Mouse (Mus musculus): ENCODE measurements around the gene Cd300ld2. TPM values are rescaled to one million over a fixed set of nuclear protein-coding genes. Genes with fewer than 3 reads are reported as not detected.
"Not testable (repeated sequence)": the region's sequence is repeated elsewhere in the genome, so short reads cannot be mapped to it uniquely, and the experiment has no call there.

Gene Cd300ld2
- total RNA-seq (2021): not detected

- intact Hi-C loops (cut with DNase I); DNase-seq: not testable (repeated sequence)
Measured at GRCm38 (mm10) chr11:115016093-115016492, at the start of gene Cd300ld2. Gene Cd300ld2 (minus strand): TSS chr11:115016193.

GRCm38 (mm10) chr11:115062077-115062476, 46.1 kb upstream of the Cd300ld2 start, which contains the start of gene Cd300e:
Gene Cd300e (minus strand): TSS chr11:115062177.
- intact Hi-C loops (cut with DNase I): no loop called here
- no peak for DNase-seq

DNA sequence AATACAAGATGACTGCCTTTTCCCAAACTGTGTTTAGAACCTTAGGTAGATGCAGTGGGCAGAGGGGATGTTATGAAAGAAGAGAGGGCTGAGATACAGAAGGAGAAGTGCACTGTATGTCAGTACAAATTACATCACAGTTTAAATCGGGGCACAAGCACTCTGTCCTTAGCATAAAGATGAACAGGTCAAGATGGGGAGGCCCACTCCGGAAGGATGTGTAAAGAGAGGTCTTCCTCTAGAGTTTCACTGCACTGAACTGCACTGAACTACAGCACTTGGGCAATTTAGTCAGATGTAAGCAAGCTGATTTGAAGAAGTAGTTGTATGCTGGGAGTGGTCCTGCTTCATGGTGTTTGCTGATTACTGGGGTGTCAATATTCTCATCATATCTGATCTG, 43.8 kb upstream of the Cd300ld2 start:
- DNase-seq: no peak
- intact Hi-C loops (cut with DNase I): loop anchor here (10.0 kb wide), 1 partner anchor 255 kb away; no protein-coding TSS in a partner anchor

DNA sequence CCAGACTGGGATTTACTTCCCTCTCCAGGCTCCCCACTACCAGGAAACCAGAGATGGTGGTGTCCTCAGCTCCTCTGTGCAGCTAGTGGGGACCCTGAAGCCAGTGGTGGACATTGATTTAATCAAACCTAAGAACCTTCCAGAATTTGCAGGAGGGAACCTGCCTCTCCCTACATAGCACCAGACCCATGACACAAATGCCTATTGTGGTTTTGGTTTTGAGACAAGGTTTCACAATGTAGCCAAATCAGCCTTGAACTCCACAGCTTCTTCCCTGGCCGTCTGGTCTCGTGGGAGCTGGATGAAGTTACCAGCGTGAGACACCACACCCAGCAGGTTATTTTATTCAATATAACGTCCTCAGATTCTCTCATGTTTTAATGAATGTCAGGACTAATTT, 42.7 kb upstream of the Cd300ld2 start:
- intact Hi-C loops (cut with DNase I): loop anchor here (10.0 kb wide), 1 partner anchor 254 kb away; no protein-coding TSS in a partner anchor

DNA sequence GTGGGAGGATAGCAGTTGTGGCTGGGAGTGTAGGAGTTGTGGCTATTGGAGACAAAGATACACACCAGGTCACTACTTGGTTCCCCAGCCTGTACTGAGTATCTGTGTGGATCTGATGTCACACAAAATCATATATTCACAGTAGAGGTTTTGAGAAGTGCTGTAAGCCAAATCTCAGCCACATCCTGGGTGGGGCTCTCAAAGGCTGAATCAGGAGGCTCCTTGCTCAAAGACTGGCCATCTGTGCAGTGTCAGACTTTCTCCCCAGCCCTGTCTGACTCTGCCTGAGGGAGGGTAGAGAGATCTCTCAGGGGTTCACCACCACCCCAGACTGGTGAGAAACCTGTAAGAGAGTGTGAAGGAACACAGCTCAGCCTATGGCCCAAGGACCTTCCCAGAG, 38.5 kb upstream of the Cd300ld2 start:
- no peak for DNase-seq
- intact Hi-C loops (cut with DNase I): loop anchor here (10.0 kb wide), 1 partner anchor 250 kb away; no protein-coding TSS in a partner anchor

More for the DNA sequence above, 42.7 kb upstream of the Cd300ld2 start:
- no peak for DNase-seq

DNA sequence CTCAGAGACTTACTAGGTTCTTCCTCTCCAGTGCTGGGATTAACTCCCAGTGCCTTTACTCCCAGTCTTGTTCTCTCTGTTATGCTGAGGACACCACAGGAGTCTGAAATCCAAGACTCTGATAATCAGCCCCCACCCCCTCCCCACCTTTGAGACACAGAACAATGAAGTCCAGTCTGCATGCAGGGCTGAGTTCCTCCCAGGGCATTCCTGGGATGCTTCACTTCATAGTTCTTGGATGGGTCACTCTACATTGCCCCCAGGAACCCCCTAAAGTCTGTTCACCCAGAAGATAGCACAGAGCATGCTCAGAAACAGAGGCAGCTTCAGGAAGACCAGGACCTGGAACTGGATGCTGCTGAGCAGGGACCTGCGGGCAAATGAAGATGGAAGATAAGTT, 37.0 kb upstream of the Cd300ld2 start:
- intact Hi-C loops (cut with DNase I): loop anchor here (10.0 kb wide), 1 partner anchor 248 kb away; no protein-coding TSS in a partner anchor
- no peak for DNase-seq

GRCm38 (mm10) chr11:115052206-115052605, 36.2 kb upstream of the Cd300ld2 start:
- peak; percentile 59 to 73 for DNase-seq

DNA sequence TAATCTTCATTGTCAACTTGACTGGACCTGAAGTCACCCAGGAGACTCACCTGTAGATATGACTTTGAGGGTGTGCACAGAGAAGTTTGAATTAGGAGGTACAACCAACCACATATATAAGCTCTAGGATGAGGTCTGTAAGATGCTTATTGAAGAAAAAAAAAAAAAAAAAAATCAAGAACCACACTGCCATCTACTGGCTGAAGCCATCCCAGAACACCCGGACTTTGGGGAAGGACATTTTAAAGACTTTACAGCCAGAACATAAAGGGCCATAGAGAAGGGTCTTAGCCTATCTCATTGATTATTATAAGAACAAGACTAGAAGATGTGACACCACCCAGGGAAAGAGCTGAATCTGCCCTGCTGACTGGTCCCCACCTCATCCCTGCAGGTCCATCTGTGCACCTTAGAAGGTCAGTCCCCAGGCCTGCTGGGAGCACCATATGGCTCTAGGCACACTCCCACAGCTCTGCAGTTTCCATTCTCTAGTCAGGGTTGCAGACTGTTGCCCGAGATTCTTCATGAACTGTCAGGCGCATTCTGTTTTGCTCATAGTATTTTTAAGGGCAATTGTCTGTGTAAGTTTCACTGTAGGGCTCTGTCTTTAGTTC, 33.4 kb upstream of the Cd300ld2 start:
- DNase-seq: no peak
- intact Hi-C loops (cut with DNase I): no loop called here

More at GRCm38 (mm10) chr11:115052206-115052605, 36.2 kb upstream of the Cd300ld2 start:
- intact Hi-C loops (cut with DNase I): loop anchor here (10.0 kb wide), 1 partner anchor 247 kb away; no protein-coding TSS in a partner anchor

DNA sequence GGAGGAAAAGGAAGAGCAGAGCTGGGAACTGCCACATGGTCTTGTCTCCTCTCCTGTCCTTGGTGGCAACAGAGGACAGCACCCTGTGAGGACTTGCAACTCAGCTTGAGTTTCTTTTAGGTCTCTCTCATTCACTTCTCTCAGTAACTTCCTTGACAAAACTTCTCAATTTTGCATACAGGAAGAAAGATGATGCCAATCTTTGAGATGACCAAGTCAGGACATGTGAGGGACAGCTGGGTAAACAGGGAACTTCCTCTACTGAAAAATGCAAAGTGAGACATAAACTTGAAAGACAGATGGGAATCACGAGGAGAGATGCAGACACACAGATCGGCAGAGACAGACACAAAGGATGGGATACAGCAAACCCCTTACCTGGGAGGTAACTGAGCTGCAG, 32.3 kb upstream of the Cd300ld2 start, which contains the start of gene Cd300ld3:
Gene Cd300ld3, minus strand, starts transcription at position 151 of the 400 bp plus-strand sequence.
- DNase-seq: no peak
- intact Hi-C loops (cut with DNase I): no loop called here

GRCm38 (mm10) chr11:115037669-115038068, 21.7 kb upstream of the Cd300ld2 start, which contains the start of gene Cd300ld5:
Gene Cd300ld5 (minus strand): TSS chr11:115037769.
- intact Hi-C loops (cut with DNase I); DNase-seq: not testable (repeated sequence)

DNA sequence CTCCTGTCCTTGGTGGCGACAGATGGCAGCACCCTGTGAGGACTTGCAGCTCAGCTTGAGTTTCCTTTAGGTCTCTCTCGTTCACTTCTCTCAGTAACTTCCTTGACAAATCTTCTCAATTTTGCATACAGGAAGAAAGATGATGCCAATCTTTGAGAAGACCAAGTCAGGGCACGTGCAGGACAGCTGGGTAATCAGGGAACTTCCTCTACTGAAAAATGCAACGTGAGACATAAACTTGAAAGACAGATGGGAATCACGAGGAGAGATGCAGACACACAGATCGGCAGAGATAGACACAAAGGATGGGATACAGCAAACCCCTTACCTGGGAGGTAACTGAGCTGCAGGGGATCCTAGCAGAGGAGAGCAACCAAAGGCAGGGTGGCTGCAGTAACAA, 10.9 kb upstream of the Cd300ld2 start, which contains the start of gene Cd300ld4:
Gene Cd300ld4, minus strand, starts transcription at position 101 of the 400 bp plus-strand sequence.
- DNase-seq: not testable (repeated sequence)

DNA sequence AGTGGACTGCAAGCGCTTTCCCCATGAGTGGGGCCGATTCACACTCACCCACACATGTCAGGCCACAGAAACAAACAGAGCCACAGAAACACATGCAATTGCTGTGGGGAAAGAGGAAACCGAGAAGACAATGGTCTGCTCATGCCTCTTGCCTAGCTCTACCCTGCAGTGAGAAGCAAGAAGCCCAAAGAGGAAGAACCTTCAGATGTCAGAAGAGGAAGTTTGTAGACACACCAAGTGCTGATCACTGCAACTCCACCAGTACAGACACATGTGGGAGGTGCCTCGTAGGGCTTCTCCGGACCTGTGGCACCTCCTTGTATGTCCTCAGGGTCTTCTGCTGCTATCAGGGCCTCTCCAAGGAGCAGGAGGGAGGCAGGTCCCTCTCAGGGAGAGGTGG, 11.9 kb downstream of the Cd300ld2 start:
- intact Hi-C loops (cut with DNase I): no loop called here
- no peak for DNase-seq

More for the DNA sequence above, 10.9 kb upstream of the Cd300ld2 start, which contains the start of gene Cd300ld4:
- intact Hi-C loops (cut with DNase I): not testable (repeated sequence)

DNA sequence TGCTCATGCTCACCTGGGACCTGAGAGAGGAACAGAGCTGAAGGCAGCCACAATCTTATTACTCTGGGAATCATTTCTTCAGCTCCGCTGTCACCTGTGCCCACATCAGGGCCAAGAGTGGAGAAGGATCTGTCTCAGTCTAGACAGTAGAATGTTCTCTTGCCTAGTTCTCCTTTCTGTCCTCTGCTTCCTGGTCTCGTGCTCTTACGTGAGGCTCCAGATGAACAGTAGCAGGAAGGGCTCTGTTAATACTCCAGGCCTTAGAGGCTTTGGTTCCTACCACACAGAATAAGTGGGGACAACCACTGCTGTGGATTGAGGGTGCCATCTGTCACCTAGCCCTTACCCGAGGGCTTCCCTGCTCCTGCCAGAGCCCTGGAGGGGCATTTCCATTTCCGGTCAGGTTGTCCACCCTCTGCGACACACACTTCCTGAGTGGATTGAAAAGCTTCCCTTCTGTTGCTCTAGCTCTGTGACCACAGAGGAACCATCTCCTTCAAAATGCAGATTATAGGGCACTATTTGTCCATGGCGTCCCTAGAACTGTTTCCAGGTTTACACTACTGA, 14.4 kb downstream of the Cd300ld2 start, which contains the start of gene Cd300c2:
Gene Cd300c2, minus strand, starts transcription at position 407 of the 567 bp plus-strand sequence.
- intact Hi-C loops (cut with DNase I): no loop called here
- DNase-seq: no peak

- intact Hi-C loops (cut with DNase I): no loop called here
Measured at GRCm38 (mm10) chr11:114989793-114990192, 26.2 kb downstream of the Cd300ld2 start, which contains the start of gene Cd300ld. Gene Cd300ld (minus strand): TSS chr11:114989922.

GRCm38 (mm10) chr11:114981866-114982265, 34.1 kb downstream of the Cd300ld2 start:
- DNase-seq: peak in 1 of 2 experiments; percentile 9
- intact Hi-C loops (cut with DNase I): no loop called here

More at GRCm38 (mm10) chr11:114989793-114990192, 26.2 kb downstream of the Cd300ld2 start, which contains the start of gene Cd300ld:
- no peak for DNase-seq

- no peak for DNase-seq
- intact Hi-C loops (cut with DNase I): no loop called here
Measured at GRCm38 (mm10) chr11:114972726-114973125, 43.3 kb downstream of the Cd300ld2 start.

DNA sequence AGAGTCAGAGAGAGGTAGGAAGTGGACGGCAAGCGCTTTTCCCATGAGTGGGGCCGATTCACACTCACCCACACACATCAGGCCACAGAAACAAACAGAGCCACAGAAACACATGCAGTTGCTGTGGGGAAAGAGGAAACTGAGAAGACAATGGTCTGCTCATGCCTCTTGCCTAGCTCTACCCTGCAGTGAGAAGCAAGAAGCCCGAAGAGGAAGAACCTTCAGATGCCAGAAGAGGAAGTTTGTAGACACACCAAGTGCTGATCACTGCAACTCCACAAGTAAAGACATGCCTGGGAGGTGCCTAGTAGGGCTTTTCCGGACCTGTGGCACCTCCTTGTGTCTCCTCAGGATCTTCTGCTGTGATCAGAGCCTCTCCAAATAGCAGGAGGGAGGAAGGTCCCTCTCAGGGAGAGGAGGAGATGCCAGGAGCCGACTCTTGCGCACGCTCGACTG, 47.2 kb downstream of the Cd300ld2 start, which contains the start of gene Cd300c:
Gene Cd300c, minus strand, starts transcription at position 406 of the 456 bp plus-strand sequence.
- peak; percentile 3 to 5 for DNase-seq
- intact Hi-C loops (cut with DNase I): no loop called here

- DNase-seq: peak; percentile 2 to 12
- intact Hi-C loops (cut with DNase I): no loop called here
Measured at GRCm38 (mm10) chr11:114965182-114965828, 50.7 kb downstream of the Cd300ld2 start.

DNA sequence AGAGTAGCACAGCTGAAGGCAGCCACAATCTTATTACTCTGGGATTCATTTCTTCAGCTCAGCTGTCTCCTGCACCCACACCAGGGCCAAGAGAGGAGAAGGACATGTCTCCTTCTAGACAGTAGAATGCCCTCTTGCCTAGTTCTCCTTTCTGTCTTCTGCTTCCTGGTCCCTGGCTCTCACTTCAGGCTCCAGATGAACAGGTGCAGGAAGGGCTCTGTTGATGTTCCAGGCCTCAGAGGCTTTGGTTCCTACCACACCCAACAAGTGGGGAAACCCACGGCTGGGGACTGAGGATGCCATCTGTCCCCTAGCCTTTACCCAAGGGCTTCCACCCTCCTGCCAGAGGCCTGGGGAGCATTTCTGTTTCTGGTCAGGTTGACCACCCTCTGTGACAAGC, 55.6 kb downstream of the Cd300ld2 start:
- no peak for DNase-seq
- intact Hi-C loops (cut with DNase I): no loop called here
